Mouse (Mus musculus): Measurements from ENCODE around the gene Cd244a.
A peak's percentile ranks its signal among the peaks of the same experiment; 100 is the strongest.

Cd244a gene

DNA sequence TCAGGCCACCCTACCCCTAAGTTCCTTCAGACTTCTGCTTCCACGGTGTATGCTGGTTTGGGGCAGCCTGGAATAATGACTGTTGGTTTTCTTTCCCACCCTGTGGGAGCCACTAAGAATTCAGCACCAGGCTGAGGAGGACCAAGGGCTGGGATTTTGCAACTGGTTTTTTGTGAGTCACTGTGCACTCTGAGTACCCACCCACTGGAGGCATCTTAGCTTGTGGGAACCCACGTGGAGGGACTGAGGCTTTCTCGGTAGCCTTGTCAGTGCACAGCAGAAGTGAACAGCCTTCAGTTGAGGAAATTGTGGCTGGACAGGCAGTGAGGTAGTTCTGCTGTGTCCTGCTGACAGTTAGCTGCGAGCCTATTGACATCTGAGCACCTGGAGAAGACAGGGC, at the start of gene Cd244a:
TSS of gene Cd244a (plus strand) at position 296 of the 400 bp plus-strand sequence.
- DNase-seq (ENCODE audit: low read depth) = no peak

DNA sequence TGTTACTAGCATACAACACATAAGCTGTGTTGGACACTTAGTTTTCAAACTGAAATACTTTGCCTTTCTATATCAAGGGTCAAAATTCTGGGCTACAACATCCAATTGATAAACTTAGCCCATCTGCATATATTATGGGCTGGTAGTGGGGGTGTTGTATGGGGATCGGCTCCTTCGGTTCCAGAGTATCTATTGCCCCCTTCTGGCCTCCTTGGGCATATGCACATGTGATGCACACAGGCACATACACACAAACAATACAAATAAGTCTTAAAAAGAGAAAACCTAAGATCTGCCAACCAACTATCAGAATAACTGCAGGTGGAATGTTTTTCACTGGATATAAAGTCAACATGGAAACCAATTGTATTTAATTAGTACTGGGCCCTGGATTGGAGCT, 45.8 kb upstream of the Cd244a start:
- no peak for DNase-seq (ENCODE audit: low read depth)

DNA sequence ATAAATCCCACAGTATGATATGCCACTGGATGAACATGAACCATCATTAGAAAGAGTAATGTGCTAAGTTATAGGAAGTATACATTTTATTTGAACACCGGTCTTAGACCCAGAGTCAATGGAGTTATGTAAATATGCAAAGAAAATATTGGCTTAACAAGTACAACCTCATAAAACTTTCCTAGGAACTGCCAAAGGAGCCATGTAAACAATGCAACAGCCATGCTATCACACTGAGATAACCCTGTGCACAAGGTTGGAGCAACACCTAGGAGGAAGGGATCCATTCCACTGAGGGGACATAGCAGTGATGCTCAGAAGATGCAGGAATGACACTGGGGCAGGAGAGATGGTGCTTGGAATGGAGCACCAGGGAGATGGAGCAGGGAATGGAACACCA, 45.2 kb upstream of the Cd244a start:
- no peak for DNase-seq (ENCODE audit: low read depth)

DNA sequence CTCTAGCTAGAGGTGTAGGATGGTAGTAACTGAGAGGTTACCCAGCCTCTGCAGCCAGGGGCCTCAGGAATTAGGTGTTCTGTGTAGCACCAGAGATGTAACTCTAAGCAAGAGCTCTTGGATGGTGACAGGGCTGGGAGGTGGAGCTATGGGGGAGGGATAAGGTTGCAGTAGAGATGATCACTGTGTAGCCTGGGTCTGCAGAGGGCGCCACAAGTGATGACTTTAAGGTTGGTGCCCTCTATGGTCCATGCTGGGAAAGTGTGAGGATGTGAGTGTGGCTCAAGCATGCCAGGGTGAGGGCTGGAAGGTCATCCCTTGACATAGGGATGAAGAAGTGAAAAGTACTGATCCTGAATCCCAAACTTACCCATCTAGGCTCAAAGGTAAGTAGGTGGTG, 44.0 kb upstream of the Cd244a start:
- DNase-seq (ENCODE audit: low read depth) = no peak

DNA sequence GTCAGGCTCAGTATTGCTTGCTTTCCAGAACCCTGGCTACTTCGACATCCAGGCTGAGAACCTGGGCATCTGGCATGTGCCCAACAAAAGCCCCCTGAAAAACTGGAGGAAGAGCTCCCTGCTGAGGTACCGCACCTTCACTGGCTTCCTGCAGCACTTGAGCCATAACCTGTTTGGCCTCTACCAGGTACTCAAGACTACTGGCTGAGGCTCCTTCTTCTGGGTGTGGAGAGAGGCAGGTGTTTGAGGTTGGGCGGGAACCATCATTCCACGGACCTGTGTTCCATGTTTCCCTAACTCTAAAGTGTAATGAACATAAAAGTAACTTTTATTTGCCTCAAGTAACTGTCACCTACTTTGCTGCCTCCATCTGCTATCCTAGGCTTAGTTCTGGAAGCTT, 43.4 kb upstream of the Cd244a start:
- no peak for DNase-seq (ENCODE audit: low read depth)

DNA sequence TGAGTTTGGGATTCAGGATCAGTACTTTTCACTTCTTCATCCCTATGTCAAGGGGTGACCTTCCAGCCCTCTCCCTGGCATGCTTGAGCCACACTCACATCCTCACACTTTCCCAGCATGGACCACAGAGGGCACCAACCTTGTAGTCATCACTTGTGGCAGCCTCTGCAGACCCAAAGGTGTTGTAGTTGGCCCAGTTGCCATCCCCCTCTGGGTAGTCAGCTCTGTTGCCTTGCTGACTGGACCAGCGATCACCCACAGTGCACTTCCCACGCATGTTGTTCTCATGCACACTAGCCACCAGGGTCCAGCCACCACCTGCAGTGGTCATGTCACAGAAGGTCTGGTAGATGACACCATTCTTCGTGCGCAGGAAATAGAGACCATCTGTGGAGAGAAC, 27.6 kb upstream of the Cd244a start:
- DNase-seq (ENCODE audit: low read depth) = no peak

DNA sequence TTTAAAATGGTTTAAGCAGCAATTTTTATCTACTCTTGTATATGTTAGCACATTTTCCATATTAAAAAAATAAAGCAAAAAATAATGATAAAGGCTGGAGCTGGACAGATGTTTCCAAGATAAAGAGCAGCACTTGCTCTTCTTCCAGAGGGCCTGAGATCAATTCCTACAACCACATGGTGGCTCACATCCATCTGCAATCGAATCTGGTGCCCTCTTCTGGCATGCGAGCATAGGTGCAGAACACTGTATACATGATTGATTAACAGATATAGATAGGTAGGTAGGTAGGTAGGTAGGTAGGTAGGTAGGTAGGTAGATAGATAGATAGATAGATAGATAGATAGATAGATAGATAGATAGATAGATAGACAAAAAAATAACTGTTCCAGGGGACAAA, 26.2 kb upstream of the Cd244a start:
- DNase-seq (ENCODE audit: low read depth) = no peak

DNA sequence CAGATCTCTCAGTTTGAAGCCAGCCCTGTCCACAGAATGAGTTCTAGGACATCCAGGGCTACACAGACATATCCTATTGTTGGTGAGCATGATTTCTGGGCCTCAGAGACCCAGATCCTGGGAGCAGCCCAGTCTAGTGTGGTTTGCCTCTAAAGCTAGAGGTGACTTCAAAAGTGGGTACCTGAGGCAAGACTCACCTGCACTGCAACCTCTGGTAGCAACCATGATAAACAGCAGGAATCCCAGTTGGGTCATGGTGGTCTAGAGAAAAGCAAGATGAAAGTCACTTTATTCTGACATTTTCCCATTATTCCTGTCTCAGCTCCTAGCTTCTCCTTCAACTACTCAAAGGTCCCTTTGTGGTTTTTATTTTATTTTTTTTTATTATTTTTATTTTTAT, 24.4 kb upstream of the Cd244a start:
- DNase-seq (ENCODE audit: low read depth) = no peak

DNA sequence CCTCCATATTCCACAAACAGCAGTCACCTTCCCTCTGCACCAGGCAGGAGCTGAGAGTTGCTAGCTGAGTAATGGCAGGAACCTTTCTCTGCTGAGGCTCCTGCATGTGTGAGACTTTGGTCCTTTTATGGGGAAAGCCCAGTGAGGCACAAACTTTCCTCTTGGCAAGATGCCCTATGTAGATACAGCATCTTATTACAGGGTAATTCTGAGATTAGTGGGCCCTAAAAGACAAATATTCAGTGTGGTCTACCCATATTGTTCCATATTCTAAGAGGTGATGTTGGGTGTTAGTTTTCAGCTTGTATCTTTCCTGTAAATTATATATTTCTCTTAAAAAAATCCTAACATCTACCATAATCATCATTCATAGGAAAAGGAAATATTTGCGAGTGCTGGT, 23.8 kb upstream of the Cd244a start, which contains the start of gene Itln1:
TSS of gene Itln1 (minus strand) at position 101 of the 400 bp plus-strand sequence.
- DNase-seq (ENCODE audit: low read depth) = no peak

DNA sequence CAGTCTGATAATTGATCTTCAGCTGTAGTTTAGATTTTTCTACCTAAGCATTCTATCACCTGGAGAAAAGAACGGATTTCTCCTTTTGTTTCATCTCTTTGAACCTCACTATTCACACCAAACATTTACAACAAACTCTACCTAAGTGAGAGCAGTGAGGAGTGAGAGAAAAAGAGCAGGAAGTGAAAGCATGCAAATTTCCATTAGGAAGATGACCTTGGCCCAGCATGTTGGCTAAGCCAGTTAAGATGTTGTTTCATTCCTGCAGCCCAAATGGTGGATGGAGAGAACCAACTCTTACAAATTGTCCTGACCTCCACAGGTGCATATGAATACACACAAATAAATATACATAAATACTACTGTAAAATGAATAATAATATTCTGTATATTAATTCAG, 18.3 kb upstream of the Cd244a start:
- no peak for DNase-seq (ENCODE audit: low read depth)

DNA sequence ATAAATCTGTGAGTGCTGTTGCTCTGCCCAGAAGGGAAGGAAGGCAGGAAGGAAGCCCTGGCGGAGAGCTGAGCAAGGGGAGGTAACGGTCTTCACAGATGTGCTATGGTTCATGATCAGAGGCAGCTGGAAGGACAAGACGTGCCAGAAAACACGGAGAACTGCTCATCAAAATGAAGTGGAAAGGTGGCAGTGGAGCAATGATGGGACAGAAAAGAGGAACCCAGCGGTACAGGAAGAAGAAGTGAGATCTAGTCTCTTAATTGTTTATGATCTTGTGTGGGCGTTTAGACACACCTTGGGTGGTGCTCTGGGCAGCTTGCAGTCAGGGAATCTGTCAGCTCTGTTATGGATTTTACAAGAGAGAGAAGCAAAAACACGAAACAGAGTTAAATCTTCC, 7.7 kb upstream of the Cd244a start:
- no peak for DNase-seq (ENCODE audit: low read depth)

DNA sequence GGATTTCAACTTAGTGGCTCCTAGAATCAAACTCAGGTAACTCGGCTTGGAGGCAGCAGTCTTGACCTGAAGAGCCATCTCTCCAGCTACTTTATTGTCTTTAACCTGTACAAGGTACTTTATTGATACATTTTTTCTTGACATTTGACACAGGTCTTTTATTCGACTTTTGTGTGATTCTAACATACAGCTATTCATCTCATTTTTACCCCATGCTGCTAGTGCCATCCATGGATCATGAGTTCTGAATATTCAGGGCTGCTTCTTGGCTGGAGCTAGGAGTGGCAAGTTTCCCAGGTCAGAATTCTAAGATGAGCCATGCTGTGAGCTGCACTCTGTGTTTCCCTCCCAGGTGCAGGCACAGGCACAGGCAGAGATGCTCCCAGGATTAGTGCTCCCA, 6.8 kb upstream of the Cd244a start:
- no peak for DNase-seq (ENCODE audit: low read depth)

DNA sequence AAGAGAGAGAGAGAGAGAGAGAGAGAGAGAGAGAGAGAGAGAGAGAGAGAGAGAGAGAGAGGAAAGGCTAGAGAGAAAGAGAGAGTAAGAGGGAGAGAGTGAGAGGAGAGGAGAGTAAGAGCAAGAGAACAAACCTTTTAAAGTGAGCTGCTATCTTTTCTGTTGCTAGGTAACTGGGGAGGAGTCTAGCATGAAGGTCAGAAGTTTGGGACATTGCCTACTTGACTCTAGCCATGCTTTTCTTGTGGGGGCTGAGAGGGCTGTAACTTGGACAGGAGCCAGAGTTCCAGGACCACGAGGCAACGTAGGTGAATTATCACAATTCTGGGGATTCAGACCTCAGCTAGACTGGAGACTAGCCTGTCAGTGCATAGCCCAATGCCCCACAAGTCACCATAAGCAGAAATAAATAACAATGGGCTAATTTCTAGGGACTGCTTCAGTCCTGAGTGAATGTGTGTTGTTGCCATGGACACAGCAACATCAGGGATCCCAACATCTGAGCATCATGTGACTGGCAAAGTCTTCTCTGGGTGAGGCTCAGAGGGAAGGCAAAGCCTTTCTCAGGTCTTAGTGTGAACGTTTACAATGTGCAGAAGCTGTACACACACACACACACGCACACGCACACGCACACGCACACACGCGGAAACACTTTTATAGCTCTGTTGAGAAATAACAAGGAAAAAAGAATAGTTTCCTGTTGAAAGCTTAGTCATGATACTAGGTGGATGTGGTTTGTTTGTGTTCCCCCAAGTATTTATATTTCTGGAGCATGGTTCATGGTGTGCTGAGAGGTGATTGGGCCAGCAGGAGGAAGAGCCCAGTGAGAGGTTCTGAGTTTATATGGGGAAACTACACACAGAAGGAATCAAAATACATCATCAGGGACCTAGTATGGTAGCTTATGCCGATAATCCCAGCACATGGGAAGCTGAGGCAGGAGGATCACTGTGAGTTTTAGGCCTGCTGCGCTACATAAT, 5.3 kb upstream of the Cd244a start:
- DNase-seq (ENCODE audit: low read depth) = no peak

DNA sequence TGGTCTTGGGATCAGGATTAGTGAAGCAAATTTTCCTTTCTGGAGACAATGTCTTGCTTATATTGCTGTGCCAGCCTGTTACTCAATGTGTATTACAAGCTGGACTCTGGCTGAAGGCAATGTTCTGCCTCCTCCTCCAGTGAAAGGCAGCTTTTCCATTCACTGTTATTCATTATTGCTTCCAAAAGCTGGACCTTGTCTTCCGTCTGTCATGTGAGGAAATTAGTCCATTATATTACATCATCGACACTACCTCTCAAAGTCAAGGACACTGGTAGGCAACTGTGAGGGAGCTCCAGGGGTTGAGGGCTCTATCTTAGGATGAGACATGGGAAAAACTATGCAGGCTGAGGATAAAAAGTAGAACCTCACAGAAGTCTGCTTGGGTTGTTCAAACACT, 2.6 kb upstream of the Cd244a start:
- no peak for DNase-seq (ENCODE audit: low read depth)

DNA sequence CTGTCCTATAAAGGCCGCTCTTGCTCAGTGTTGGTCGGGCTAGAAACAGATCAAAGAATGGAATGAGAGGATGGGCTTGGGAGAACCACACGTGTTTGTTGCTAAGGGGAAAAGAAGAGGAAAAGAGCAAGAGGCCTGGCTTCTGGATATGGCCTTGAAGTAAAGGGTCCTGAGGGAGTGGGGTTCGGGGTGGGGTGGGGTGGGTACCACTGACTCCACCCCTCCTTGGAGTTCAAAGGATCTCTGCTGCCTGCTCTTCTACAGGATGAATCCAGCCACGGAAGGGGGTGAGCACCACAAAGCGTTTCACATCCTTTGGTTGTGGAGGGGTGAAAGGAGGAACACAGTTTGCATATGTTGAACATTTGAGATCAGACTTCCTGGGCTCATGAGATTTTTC, 586 bp upstream of the Cd244a start:
- no peak for DNase-seq (ENCODE audit: low read depth)

DNA sequence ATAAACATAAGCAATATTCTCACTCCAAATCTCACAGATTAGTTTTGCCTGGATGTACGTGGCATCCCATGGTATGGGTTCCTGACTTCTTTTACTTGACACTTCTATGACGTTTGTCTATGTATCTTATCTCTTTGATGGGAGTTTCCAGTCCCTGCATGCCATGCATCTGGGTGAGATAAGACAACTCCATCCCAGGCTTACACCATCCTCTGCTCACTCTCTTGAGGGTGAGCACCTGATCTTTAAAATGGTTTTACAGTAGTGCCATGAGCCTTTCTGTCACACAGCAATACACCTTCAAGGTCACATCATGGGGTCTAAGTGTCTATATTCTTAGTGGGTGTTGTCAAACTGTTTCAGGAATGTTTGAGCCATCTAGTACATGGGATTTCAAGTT, 1.3 kb downstream of the Cd244a start:
- DNase-seq (ENCODE audit: low read depth) = no peak

DNA sequence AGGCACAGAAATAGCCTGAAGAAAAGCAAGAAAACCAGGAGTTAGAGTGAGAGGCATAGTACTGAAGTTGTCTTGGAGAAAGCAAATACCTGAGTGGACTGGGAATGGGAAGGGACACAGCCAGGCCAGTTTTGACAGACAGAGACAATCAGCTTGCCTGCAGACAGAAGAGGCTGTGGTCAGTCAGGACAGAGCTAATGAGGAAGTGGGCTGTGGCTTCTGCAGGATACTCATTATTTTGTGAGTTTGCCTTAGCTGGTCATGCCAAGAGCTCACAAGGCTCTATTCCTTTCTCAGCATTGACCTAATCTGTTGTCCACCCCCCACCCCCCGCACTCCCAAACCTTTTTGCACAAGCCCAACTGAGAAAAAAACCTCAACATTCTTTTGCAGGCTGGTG, 2.2 kb downstream of the Cd244a start:
- DNase-seq (ENCODE audit: low read depth) = no peak

DNA sequence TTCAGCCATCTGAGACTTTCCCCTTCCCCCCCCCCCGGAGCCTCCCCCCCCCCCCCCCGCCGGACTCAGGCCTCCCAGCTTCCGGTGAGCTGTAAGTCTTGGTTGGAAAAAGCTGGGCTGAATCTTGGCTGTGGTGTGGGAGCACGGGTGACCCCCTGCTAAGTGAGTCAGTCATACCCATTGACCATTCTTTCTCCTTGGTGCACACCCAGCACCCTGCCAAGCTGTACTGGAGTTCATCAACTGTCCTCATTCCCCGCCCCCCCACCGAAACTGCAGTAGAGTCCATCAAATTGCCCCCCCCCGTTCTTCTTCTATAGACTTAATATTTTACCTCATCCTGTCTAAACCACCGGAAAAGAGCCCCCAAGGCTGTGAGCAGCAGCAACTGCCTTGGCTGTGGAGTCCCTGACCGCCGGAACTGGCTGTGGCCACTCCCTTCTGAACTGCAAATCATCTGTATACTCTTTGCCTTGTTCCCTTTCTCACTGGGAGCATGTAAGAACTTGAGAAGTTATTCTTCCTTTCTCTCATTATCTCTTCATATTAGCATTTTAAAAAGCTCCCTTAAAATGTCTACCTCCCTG, 2.7 kb downstream of the Cd244a start:
- DNase-seq (ENCODE audit: low read depth) = no peak

DNA sequence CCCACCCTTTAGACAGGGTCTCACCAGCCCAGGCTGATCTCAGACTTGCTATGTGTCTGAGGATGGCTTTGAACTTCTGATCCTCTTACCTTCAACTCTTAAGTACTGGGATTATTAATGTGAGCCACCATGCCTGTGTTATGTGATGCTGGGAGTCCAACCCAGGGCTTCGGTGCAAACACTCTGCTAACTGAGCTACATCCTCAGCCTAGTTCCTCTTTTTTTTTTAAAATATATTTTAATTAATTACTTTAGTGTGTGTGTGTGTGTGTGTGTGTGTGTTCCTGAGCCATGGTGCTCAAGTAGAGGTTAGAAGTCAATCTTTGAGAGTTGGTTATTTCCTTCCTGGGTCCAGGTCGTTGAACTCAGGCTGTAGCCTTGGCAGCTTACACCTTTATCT, 4.0 kb downstream of the Cd244a start:
- DNase-seq (ENCODE audit: low read depth) = no peak

DNA sequence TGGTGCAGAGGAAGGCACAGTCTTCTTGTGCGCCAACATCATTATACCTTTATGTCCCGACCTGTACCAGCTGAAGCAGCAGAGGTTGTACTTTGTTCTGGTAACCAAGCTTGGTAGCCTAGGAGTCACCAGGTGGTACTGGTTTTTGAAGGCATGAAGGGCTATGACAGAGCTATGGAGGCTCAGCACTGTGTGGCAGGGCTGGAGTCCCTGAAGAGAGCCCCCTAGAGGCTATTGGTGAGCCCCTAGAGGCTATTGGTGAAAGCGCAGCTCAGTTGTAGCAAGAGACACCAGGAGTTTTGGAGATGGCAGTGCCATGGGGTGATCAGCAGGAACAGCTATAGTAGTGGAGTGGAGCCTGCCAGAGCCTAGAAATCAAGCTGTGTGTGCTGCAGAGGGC, 5.3 kb downstream of the Cd244a start:
- peak; percentile 60 for DNase-seq (ENCODE audit: low read depth)

DNA sequence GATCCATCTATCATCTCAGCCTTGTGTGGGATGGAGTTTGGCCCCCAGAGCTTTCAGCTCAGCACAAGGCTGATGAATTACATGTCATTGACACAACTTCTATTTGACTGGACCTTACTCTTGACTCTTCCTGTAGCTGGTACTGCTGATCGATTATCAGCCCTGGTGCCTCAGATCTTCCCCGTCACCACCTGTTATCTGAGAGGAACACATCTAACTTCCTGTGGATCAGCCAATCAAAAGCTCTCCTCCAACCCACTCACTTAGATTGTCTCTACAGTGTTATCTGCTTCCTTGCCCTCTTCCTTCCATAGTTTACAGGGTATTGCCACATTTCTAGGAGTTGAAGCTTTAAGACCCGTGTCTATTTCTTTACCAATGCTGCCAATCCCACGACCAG, 6.9 kb downstream of the Cd244a start:
- no peak for DNase-seq (ENCODE audit: low read depth)

DNA sequence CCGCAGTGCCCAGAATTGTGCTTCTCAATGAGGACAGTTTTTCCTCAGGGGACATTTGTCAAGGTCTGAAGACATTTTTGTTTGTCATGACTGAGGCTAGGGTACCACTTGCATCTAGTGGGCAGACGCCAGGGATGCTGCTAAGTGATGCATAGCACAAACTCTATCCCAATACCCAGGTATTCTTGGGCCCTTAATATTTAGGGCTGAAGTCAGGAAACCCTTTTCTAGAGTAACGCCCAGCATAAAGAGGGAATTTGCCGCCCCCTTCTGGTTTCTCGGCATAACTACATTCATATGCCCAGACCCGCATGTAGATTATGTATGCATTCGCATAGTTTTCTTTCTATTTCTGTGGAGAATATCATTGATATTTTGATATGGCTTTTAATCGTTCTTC, 7.8 kb downstream of the Cd244a start:
- DNase-seq (ENCODE audit: low read depth) = peak; percentile 73

DNA sequence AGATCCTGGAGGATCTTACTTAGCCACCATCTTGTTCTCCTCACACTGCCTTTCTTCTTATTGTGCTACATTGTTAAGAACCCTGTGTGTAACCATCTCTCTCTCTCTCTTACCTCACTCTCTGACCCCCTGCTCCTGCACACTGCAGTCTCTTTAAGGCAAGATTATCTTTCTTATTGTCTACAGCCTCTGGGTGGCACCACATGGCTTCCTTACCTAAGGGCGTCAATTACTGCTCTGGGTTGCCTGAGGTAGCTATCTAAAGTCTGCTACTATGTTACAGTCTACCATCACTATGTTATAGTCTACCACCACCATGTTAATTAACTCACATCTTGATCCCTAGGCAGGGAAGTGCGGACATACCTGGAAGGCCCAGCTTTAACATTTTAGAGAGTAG, 9.4 kb downstream of the Cd244a start:
- no peak for DNase-seq (ENCODE audit: low read depth)

DNA sequence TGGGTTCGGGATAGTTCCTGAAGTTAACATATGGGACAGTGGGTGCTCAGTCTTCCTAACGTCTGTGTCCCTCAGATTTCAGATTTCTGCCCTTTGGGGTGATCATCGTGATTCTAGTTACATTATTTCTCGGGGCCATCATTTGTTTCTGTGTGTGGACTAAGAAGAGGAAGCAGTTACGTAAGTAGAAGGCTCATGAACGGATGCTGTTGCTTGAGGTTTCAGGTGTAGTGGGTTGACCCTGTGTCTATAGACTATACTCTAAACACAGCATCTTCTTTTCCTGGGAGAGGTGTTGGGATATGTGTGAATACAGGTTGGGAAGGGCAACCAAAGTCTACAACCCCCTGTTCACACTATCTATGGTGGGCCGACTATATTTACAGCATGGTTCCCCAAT, 18.2 kb downstream of the Cd244a start:
- DNase-seq (ENCODE audit: low read depth) = no peak
